Mouse (Mus musculus): Measurements from ENCODE around the gene Cptp. TPM values are rescaled to one million over a fixed set of nuclear protein-coding genes. Genes with fewer than 3 reads are reported as not detected.

The Cptp gene
- polyA plus RNA-seq (2012; rRNA removed), result 30.3 and 33.3 TPM in 2 replicates

GRCm38 (mm10) chr4:155869317-155870033, at the start of gene Cptp, which contains the start of gene Ints11:
Cptp (minus strand) TSS chr4:155869440.
Ints11 (plus strand) TSS chr4:155869546.
- Histone ChIP-seq H3K4me3 (replicated peaks; ENCODE audit: extremely low read depth, low read depth, low read length) (peak within 1 kb of the TSS; percentile 89), H3K4me1 (ENCODE audit: control insufficient read depth, insufficient read depth, low read length) (peaks cover 3% of the 10 kb centered on the region; the same call in 1 of the 2 replicates)
- peak; percentile 94 for DNase-seq
- peak; percentile 47; the same call in 1 of the 2 replicates for TF ChIP-seq POLR2A (IDR thresholded peaks at IDR 0.05; ENCODE audit: borderline replicate concordance, extremely low read depth, low read depth, low read length)
- TF ChIP-seq CTCF (IDR thresholded peaks at IDR 0.05; ENCODE audit: insufficient read depth, low read length), result peak; percentile 25; the same call in 1 of the 2 replicates
- WGBS, result under 1% methylated on average over 63 of the region's 63 CpGs

- 83% methylated on average over 4 of the region's 4 CpGs for WGBS
- Histone ChIP-seq H3K4me3 (replicated peaks; ENCODE audit: extremely low read depth, low read depth, low read length) (no peak overlapping the region), H3K4me1 (ENCODE audit: control insufficient read depth, insufficient read depth, low read length) (no peaks in the 10 kb centered on the region)
- DNase-seq, result peak; percentile 2
- TF ChIP-seq POLR2A (IDR thresholded peaks at IDR 0.05; ENCODE audit: borderline replicate concordance, extremely low read depth, low read depth, low read length), result 0 out of 2 replicates have a peak, but pooled peaks have one; percentile 4
- no peak for TF ChIP-seq CTCF (IDR thresholded peaks at IDR 0.05; ENCODE audit: insufficient read depth, low read length)
These were observed 39.5 kb upstream of the Cptp start for GRCm38 (mm10) chr4:155908751-155909150.

GRCm38 (mm10) chr4:155908281-155908680, 39.0 kb upstream of the Cptp start:
- peak; percentile 1 for DNase-seq
- Histone ChIP-seq H3K4me1 (ENCODE audit: control insufficient read depth, insufficient read depth, low read length) (no peaks in the 10 kb centered on the region), H3K4me3 (replicated peaks; ENCODE audit: extremely low read depth, low read depth, low read length) (no peak overlapping the region)
- no peak for TF ChIP-seq CTCF (IDR thresholded peaks at IDR 0.05; ENCODE audit: insufficient read depth, low read length)
- 66% methylated on average over 7 of the region's 7 CpGs for WGBS

- 63% methylated on average over 11 of the region's 11 CpGs for WGBS
- TF ChIP-seq POLR2A (IDR thresholded peaks at IDR 0.05; ENCODE audit: borderline replicate concordance, extremely low read depth, low read depth, low read length) (no peak), CTCF (IDR thresholded peaks at IDR 0.05; ENCODE audit: insufficient read depth, low read length) (no peak)
- no peak for DNase-seq
- Histone ChIP-seq H3K4me3 (replicated peaks; ENCODE audit: extremely low read depth, low read depth, low read length) (no peak overlapping the region), H3K4me1 (ENCODE audit: control insufficient read depth, insufficient read depth, low read length) (no peaks in the 10 kb centered on the region)
These were observed 37.8 kb upstream of the Cptp start for GRCm38 (mm10) chr4:155907003-155907402.

- DNase-seq, result peak; percentile 2
- H3K4me3 ChIP-seq (replicated peaks; ENCODE audit: extremely low read depth, low read depth, low read length), result no peak overlapping the region
- whole genome bisulfite sequencing, result 81% methylated on average over 9 of the region's 9 CpGs
- TF ChIP-seq CTCF (IDR thresholded peaks at IDR 0.05; ENCODE audit: insufficient read depth, low read length) (no peak), POLR2A (IDR thresholded peaks at IDR 0.05; ENCODE audit: borderline replicate concordance, extremely low read depth, low read depth, low read length) (no peak)
- H3K4me1 ChIP-seq (ENCODE audit: control insufficient read depth, insufficient read depth, low read length), result 0 out of 2 replicates have a peak, but pooled peaks cover 3% of the 10 kb centered on the region
These were observed 36.9 kb upstream of the Cptp start for GRCm38 (mm10) chr4:155906125-155906524.

GRCm38 (mm10) chr4:155905634-155906033, 36.4 kb upstream of the Cptp start:
- no peak for TF ChIP-seq CTCF (IDR thresholded peaks at IDR 0.05; ENCODE audit: insufficient read depth, low read length)
- TF ChIP-seq POLR2A (IDR thresholded peaks at IDR 0.05; ENCODE audit: borderline replicate concordance, extremely low read depth, low read depth, low read length), result no peak
- Histone ChIP-seq H3K4me3 (replicated peaks; ENCODE audit: extremely low read depth, low read depth, low read length) (no peak overlapping the region), H3K4me1 (ENCODE audit: control insufficient read depth, insufficient read depth, low read length) (0 out of 2 replicates have a peak, but pooled peaks cover 6% of the 10 kb centered on the region)
- peak; percentile 2 for DNase-seq
- WGBS, result 91% methylated on average over 13 of the region's 13 CpGs

GRCm38 (mm10) chr4:155904318-155905102, 35.3 kb upstream of the Cptp start:
- H3K4me3 ChIP-seq (replicated peaks; ENCODE audit: extremely low read depth, low read depth, low read length), result no peak overlapping the region
- peak; percentile 3 for DNase-seq
- 0 out of 2 replicates have a peak, but pooled peaks cover 6% of the 10 kb centered on the region for H3K4me1 ChIP-seq (ENCODE audit: control insufficient read depth, insufficient read depth, low read length)
- WGBS, result 93% methylated on average over 13 of the region's 13 CpGs
- TF ChIP-seq CTCF (IDR thresholded peaks at IDR 0.05; ENCODE audit: insufficient read depth, low read length), result no peak
- no peak for TF ChIP-seq POLR2A (IDR thresholded peaks at IDR 0.05; ENCODE audit: borderline replicate concordance, extremely low read depth, low read depth, low read length)

- H3K4me3 ChIP-seq (replicated peaks; ENCODE audit: extremely low read depth, low read depth, low read length), result no peak overlapping the region
- DNase-seq, result peak; percentile 1
- 94% methylated on average over 13 of the region's 13 CpGs for WGBS
- 0 out of 2 replicates have a peak, but pooled peaks cover 6% of the 10 kb centered on the region for H3K4me1 ChIP-seq (ENCODE audit: control insufficient read depth, insufficient read depth, low read length)
- TF ChIP-seq CTCF (IDR thresholded peaks at IDR 0.05; ENCODE audit: insufficient read depth, low read length) (no peak), POLR2A (IDR thresholded peaks at IDR 0.05; ENCODE audit: borderline replicate concordance, extremely low read depth, low read depth, low read length) (no peak)
These were observed 34.0 kb upstream of the Cptp start for GRCm38 (mm10) chr4:155903246-155903645.

- 27% methylated on average over 3 of the region's 3 CpGs for WGBS
- no peak for TF ChIP-seq CTCF (IDR thresholded peaks at IDR 0.05; ENCODE audit: insufficient read depth, low read length)
- no peak for TF ChIP-seq POLR2A (IDR thresholded peaks at IDR 0.05; ENCODE audit: borderline replicate concordance, extremely low read depth, low read depth, low read length)
- Histone ChIP-seq H3K4me1 (ENCODE audit: control insufficient read depth, insufficient read depth, low read length) (0 out of 2 replicates have a peak, but pooled peaks cover 6% of the 10 kb centered on the region), H3K4me3 (replicated peaks; ENCODE audit: extremely low read depth, low read depth, low read length) (no peak overlapping the region)
- no peak for DNase-seq
These were observed 32.0 kb upstream of the Cptp start for GRCm38 (mm10) chr4:155901205-155901604.

Data from lung, adult 2 months (tissue).